Mouse (Mus musculus): ENCODE results near the gene Zfp367.

DNA sequence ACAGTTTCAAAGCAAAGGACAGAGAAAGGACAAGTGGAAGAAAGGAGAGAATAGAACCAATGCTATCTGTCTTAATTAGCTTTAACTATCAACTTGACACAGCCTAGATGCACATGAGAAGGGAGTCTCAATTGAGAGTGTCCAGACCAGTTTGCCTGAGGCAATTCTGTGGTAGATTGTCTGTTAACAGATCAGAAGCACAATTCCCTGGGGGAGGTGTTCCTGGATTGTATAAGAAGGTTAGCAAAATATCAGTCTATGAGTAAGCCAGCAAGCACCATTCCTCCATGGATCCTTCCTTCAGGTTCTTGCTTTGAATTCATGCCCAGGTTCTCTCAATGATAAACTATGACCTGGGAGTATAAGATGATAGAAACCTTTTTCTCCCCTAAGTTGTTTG is 4.0 kb upstream of the Zfp367 start:
- no peak for TF ChIP-seq CTCF (conservative IDR thresholded peaks at IDR 0.05; ENCODE audit: insufficient read depth, insufficient read length, low read depth, low read length)
- TF ChIP-seq POLR2A (IDR thresholded peaks at IDR 0.05; ENCODE audit: low read depth, low read length) = no peak

Measured in kidney, adult 2 months (tissue).